Comparison of ENCODE assay signal across 19 mouse cellular contexts in the genomic region with DNA sequence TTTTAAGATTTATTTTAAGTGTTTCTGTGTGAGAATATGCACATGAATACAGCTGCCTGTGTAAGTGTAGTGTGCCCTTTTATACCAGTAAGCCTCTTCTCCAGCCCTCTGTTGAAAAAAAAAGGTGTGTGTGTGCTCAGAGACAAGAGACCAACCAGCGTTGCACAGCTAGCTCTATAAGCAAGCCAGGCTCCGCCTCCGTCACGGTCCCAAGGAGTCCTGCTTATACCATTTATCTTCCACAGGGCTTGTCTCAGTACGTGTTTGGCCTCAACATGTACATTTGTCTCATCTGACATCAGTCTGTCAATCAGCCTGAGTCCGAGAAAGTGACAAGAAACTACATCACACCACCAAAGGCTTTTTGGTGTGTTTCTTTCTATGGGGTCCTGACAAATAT. TPM values are rescaled to one million over a fixed set of nuclear protein-coding genes. Genes with fewer than 3 reads are reported as not detected.
DNase-seq lines count a peak whose midpoint lies in the region; ATAC-seq and TF ChIP-seq lines count a peak whose summit lies in the region.
"Had no signal": no experiment of that assay in that cellular context is flagged by ENCODE, and none has a peak within 500 bp of the region (broad histone marks: within the 10 kb centered on the region; RNA-seq: fewer than 3 reads in every experiment).

No protein-coding gene starts in this region.

- TF ChIP-seq EP300 in liver, postnatal 0 days (IDR thresholded peaks at IDR 0.05; ENCODE audit: low read depth) = no peak

- no peaks in the 10 kb centered on the region for H3K27me3 ChIP-seq in liver, postnatal 0 days (ENCODE audit: insufficient read depth, low read length)
- H3K27me3 ChIP-seq in midbrain, embryonic 11.5 days (ENCODE audit: control insufficient read depth, insufficient read depth, low read length) = no peaks in the 10 kb centered on the region
- H3K27me3 ChIP-seq in midbrain, embryonic 10.5 days (ENCODE audit: low read depth, poor library complexity, severe bottlenecking) = no peaks in the 10 kb centered on the region
- no peaks in the 10 kb centered on the region for H3K27me3 ChIP-seq in neural tube, embryonic 15.5 days (replicated peaks)
- H3K27me3 ChIP-seq: embryonic facial prominence, embryonic 12.5 days; forebrain, embryonic 13.5 days; forebrain, embryonic 15.5 days had no signal

- no peak for DNase-seq in liver, postnatal 0 days
- no peak for DNase-seq in liver
- DNase-seq in midbrain, embryonic 11.5 days (ENCODE audit: low spot score, missing footprints) = peak; percentile 76
- no peak for DNase-seq in midbrain, embryonic 10.5 days (ENCODE audit: low spot score)
- DNase-seq in R1 (ENCODE audit: low read depth, low spot score) = peak; percentile 52
- peak; percentile 39 for DNase-seq in ZHBTc4 (ENCODE audit: low read depth, low spot score)
- no peak for DNase-seq in thymus, adult 18-20 months
- DNase-seq: adrenal gland, postnatal 10 days; cerebellum, adult 11-12 months; cerebellum, adult 2 months; cerebellum, adult 9-10 months; cerebellum, postnatal 10 days; forebrain, postnatal 0 days had no signal

- no peaks in the 10 kb centered on the region for H3K9me3 ChIP-seq in liver, postnatal 0 days (ENCODE audit: low read length)
- no peaks in the 10 kb centered on the region for H3K9me3 ChIP-seq in midbrain, embryonic 11.5 days (ENCODE audit: control insufficient read depth, low read length)
- H3K9me3 ChIP-seq in midbrain, embryonic 10.5 days (replicated peaks) = no peaks in the 10 kb centered on the region
- H3K9me3 ChIP-seq in neural tube, embryonic 15.5 days (replicated peaks) = no peaks in the 10 kb centered on the region
- H3K9me3 ChIP-seq: embryonic facial prominence, embryonic 10.5 days; embryonic facial prominence, embryonic 12.5 days; forebrain, embryonic 13.5 days; forebrain, embryonic 15.5 days had no signal

- WGBS in liver, postnatal 0 days (ENCODE audit: insufficient replicate concordance) = 66% methylated on average over 6 of the region's 6 CpGs
- 89% methylated on average over 6 of the region's 6 CpGs for WGBS in midbrain, embryonic 11.5 days
- WGBS in midbrain, embryonic 10.5 days = 93% methylated on average over 6 of the region's 6 CpGs
- 84% methylated on average over 6 of the region's 6 CpGs for WGBS in neural tube, embryonic 15.5 days

- peak overlapping the region; percentile 35; the same call in 1 of the 2 replicates for H3K27ac ChIP-seq in liver, postnatal 0 days (ENCODE audit: low read depth)
- no peak overlapping the region for H3K27ac ChIP-seq in midbrain, embryonic 11.5 days (ENCODE audit: low read depth, low read length)
- no peak overlapping the region for H3K27ac ChIP-seq in midbrain, embryonic 10.5 days (replicated peaks)
- no peak overlapping the region for H3K27ac ChIP-seq in neural tube, embryonic 15.5 days (replicated peaks)
- H3K27ac ChIP-seq: embryonic facial prominence, embryonic 10.5 days; embryonic facial prominence, embryonic 12.5 days had no signal

- no peak overlapping the region for H3K4me3 ChIP-seq in liver, postnatal 0 days (ENCODE audit: low read depth, low read length)
- H3K4me3 ChIP-seq in midbrain, embryonic 11.5 days (ENCODE audit: low read depth, low read length) = no peak overlapping the region
- H3K4me3 ChIP-seq in midbrain, embryonic 10.5 days = no peak overlapping the region
- H3K4me3 ChIP-seq in neural tube, embryonic 15.5 days (replicated peaks) = no peak overlapping the region
- H3K4me3 ChIP-seq: embryonic facial prominence, embryonic 10.5 days; embryonic facial prominence, embryonic 12.5 days; forebrain, embryonic 13.5 days; forebrain, embryonic 15.5 days had no signal

- no peak for ATAC-seq in liver, postnatal 0 days
- ATAC-seq in midbrain, embryonic 11.5 days (ENCODE audit: low FRiP score) = no peak
- no peak for ATAC-seq in neural tube, embryonic 15.5 days (ENCODE audit: low FRiP score)
- ATAC-seq: forebrain, embryonic 13.5 days; forebrain, embryonic 15.5 days; forebrain, postnatal 0 days had no signal

- peaks cover 31% of the 10 kb centered on the region for H3K4me1 ChIP-seq in liver, postnatal 0 days (ENCODE audit: insufficient read depth)
- peaks cover 9% of the 10 kb centered on the region for H3K4me1 ChIP-seq in midbrain, embryonic 11.5 days (ENCODE audit: control insufficient read depth, insufficient read depth, low read length)
- peaks cover 25% of the 10 kb centered on the region for H3K4me1 ChIP-seq in midbrain, embryonic 10.5 days
- H3K4me1 ChIP-seq in neural tube, embryonic 15.5 days = 0 out of 2 replicates have a peak, but pooled peaks cover 4% of the 10 kb centered on the region
- H3K4me1 ChIP-seq: embryonic facial prominence, embryonic 12.5 days had no signal

- no peak overlapping the region for H3K4me2 ChIP-seq in liver, postnatal 0 days (ENCODE audit: low read depth, low read length)
- H3K4me2 ChIP-seq in midbrain, embryonic 11.5 days = no peak overlapping the region
- H3K4me2 ChIP-seq in neural tube, embryonic 15.5 days = no peak overlapping the region
- H3K4me2 ChIP-seq: embryonic facial prominence, embryonic 12.5 days; forebrain, embryonic 13.5 days; forebrain, embryonic 15.5 days had no signal

- H3K9ac ChIP-seq in liver, postnatal 0 days (replicated peaks) = no peak overlapping the region
- no peak overlapping the region for H3K9ac ChIP-seq in midbrain, embryonic 11.5 days (ENCODE audit: low read length)
- no peak overlapping the region for H3K9ac ChIP-seq in neural tube, embryonic 15.5 days (replicated peaks)
- H3K9ac ChIP-seq: embryonic facial prominence, embryonic 12.5 days; forebrain, embryonic 13.5 days; forebrain, embryonic 15.5 days; forebrain, postnatal 0 days had no signal

- H3K36me3 ChIP-seq in liver, postnatal 0 days (replicated peaks; ENCODE audit: insufficient read depth, low read length) = peaks cover 13% of the 10 kb centered on the region
- no peaks in the 10 kb centered on the region for H3K36me3 ChIP-seq in midbrain, embryonic 11.5 days (ENCODE audit: control insufficient read depth, insufficient read depth, low read length)
- H3K36me3 ChIP-seq in midbrain, embryonic 10.5 days = peaks cover 11% of the 10 kb centered on the region
- H3K36me3 ChIP-seq in neural tube, embryonic 15.5 days = no peaks in the 10 kb centered on the region
- H3K36me3 ChIP-seq: embryonic facial prominence, embryonic 12.5 days; forebrain, embryonic 15.5 days had no signal

- no peak for TF ChIP-seq CTCF in liver, postnatal 0 days (IDR thresholded peaks at IDR 0.05; ENCODE audit: low read depth)

RNA-seq across cellular contexts. Expression of a gene that starts 25.4 kb away (rescaled TPM):
- 35.8 and 43.1 TPM in 2 replicates for polyA plus RNA-seq in liver, postnatal 0 days (2015; fragmentation: Nextera tagmentation; extraction: Ambion mirVana)
- polyA plus RNA-seq in midbrain, embryonic 11.5 days (2014; fragmentation: Nextera tagmentation; extraction: Ambion mirVana) = 38.3 and 40.1 TPM in 2 replicates
- 48.3 and 50.3 TPM in 2 replicates for polyA plus RNA-seq in midbrain, embryonic 10.5 days (2016; fragmentation: Nextera tagmentation; extraction: Ambion mirVana)
- 22.2 and 45.6 TPM in 2 replicates for polyA plus RNA-seq in neural tube, embryonic 15.5 days (2015; fragmentation: Nextera tagmentation; extraction: Ambion mirVana)

RNA-seq across cellular contexts. Expression of a gene that starts 56.2 kb away (rescaled TPM):
- 0.25 and 0.39 TPM in 2 replicates for polyA plus RNA-seq in liver, postnatal 0 days (2015; fragmentation: Nextera tagmentation; extraction: Ambion mirVana)
- 0.23 and 0.47 TPM in 2 replicates for polyA plus RNA-seq in midbrain, embryonic 11.5 days (2014; fragmentation: Nextera tagmentation; extraction: Ambion mirVana)
- 0.99 and 1.7 TPM in 2 replicates for polyA plus RNA-seq in midbrain, embryonic 10.5 days (2016; fragmentation: Nextera tagmentation; extraction: Ambion mirVana)
- 2.6 and 3.9 TPM in 2 replicates for polyA plus RNA-seq in neural tube, embryonic 15.5 days (2015; fragmentation: Nextera tagmentation; extraction: Ambion mirVana)
- polyA plus RNA-seq: forebrain, embryonic 11.5 days had no signal

RNA-seq across cellular contexts. Expression of a gene that starts 56.6 kb away (rescaled TPM):
- not detected in 2 replicates for polyA plus RNA-seq in liver, postnatal 0 days (2015; fragmentation: Nextera tagmentation; extraction: Ambion mirVana)
- 0.10 and 0.55 TPM in 2 replicates for polyA plus RNA-seq in midbrain, embryonic 11.5 days (2014; fragmentation: Nextera tagmentation; extraction: Ambion mirVana)
- polyA plus RNA-seq in midbrain, embryonic 10.5 days (2016; fragmentation: Nextera tagmentation; extraction: Ambion mirVana) = 0.17 and 0.35 TPM in 2 replicates
- 1.3 and 2.5 TPM in 2 replicates for polyA plus RNA-seq in neural tube, embryonic 15.5 days (2015; fragmentation: Nextera tagmentation; extraction: Ambion mirVana)
- polyA plus RNA-seq: embryonic facial prominence, embryonic 12.5 days had no signal

Comparison
In these comparisons a context has a peak if more than half of its experiments do, and no peak if none do; other contexts are left out.
1. DNase-seq: peak in midbrain, embryonic 11.5 days (single experiment), R1 (single experiment) and ZHBTc4 (single experiment); none in liver, postnatal 0 days (single experiment), liver (single experiment), midbrain, embryonic 10.5 days (single experiment) and thymus, adult 18-20 months (0 of 2).